Mouse (Mus musculus): Measurements from ENCODE around the gene Shroom4. TPM values are rescaled to one million over a fixed set of nuclear protein-coding genes. Genes with fewer than 3 reads are reported as not detected.

Shroom4 gene
- total RNA-seq, 2 experiments from 2014 or later, result 3.9 to 4.8 TPM

DNA sequence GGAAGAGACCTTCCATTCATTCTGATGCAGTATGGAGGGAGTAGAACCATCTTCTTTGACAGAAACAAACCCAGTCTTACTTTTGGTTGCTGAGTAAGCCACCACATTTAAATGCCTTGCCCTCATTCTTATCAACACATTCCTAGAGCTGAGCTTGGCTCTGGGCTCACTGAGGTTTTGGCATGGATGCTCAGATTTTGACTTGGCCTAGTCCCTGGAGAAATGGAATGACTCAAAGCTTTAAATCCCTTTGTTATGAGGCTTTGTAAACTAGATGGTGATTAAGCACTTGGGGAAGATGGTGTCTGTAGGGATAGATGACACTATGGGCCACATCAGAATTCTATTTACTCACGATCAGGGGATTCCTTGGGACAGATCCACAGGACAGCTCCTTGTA, 102.2 kb downstream of the Shroom4 start:
- no peak for TF ChIP-seq CTCF (IDR thresholded peaks at IDR 0.05)
- Histone ChIP-seq H3K4me3 (no peak overlapping the region), H3K27ac (no peak overlapping the region)
- no peak for DNase-seq (ENCODE audit: extremely low spot score in 1 of 2, low spot score in 2 of 2)
- intact Hi-C loops (cut with DNase I), result no loop called here

DNA sequence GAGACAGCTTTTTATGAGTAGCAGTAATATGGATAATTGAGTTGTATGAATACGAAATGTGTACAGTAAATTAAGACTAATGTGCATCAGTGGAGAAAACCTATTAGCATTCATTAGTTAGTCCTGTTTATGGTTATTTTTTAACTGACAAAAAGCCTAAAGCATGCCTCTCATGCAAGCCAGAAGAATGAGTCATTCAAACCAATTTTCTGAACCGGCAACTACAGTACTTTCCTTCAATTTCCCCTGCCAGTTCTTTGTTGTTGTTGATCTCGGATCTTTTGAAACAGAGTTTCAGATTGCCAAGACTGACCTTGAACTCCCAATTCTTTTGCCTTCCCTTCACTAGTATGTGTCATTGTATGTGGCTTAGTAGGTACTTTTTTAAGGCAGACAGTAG, 117.6 kb downstream of the Shroom4 start:
- TF ChIP-seq CTCF (IDR thresholded peaks at IDR 0.05), result no peak
- Histone ChIP-seq H3K27ac (no peak overlapping the region), H3K4me3 (no peak overlapping the region)
- DNase-seq (ENCODE audit: extremely low spot score in 1 of 2, low spot score in 2 of 2), result no peak
- intact Hi-C loops (cut with DNase I), result no loop called here

DNA sequence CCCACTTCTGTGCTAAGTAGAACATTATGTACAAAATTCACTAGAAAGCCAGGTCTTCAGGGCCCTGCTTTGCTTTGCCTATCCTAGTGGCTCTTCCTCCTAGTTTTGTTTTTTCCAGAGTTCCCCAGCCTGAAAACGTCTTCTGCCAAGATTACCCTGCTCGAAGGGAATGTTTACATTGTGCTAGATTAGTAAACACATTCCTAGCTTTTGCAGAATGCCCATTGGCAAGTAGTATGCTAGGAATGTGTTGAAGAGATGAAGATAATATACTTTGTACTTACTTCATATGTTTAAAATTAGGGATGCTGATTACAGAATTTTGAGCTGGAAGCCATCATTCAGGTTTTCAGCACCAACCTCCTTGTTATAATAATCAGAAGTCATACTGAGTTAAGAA, 118.8 kb downstream of the Shroom4 start:
- Histone ChIP-seq H3K27ac (no peak overlapping the region), H3K4me3 (no peak overlapping the region)
- no peak for DNase-seq (ENCODE audit: extremely low spot score in 1 of 2, low spot score in 2 of 2)
- intact Hi-C loops (cut with DNase I), result no loop called here
- no peak for TF ChIP-seq CTCF (IDR thresholded peaks at IDR 0.05)

DNA sequence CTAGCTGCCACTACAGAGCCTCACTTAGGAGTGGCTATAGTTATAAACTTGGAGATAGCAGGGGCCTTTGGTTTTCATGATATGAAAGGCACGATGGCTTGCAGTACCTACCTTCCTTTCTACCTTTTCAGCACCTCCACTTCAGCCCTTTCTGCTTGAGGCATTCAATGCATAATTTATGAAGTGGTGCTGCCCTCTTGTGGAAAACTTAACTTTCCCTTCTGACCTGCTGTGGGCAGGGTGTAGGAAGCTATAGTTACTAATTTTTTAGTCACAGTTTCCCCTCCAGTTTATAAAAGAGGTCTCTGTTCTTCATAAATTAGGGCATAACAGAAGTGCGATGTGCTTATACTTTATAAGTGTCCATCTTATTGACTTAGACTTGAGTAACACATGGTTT, 123.3 kb downstream of the Shroom4 start:
- intact Hi-C loops (cut with DNase I), result loop anchor here (5.0 kb wide), 1 partner anchor 266 kb away; no protein-coding TSS in a partner anchor
- DNase-seq (ENCODE audit: extremely low spot score in 1 of 2, low spot score in 2 of 2), result peak; percentile 7 to 10
- peak; percentile 44 for TF ChIP-seq CTCF (IDR thresholded peaks at IDR 0.05)
- Histone ChIP-seq H3K27ac (no peak overlapping the region), H3K4me3 (no peak overlapping the region)

DNA sequence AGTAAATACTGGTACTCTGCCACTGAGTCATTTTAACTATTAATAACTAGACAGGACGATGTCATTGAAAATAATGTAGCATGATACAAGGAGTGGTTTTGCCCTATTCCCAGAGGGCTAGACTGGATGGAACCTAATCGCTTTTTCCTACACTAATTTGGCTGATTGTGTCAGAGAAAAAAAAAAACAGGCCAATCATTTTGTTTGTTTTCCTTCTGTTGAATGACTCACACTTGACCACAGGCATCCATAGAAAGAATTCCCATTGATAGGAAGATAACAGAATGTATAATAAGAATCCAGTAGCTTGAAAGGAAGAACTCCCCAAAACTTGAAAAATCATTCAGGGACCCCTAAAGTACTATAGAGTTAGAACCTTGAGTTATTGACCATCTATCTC, 137.0 kb downstream of the Shroom4 start:
- no peak overlapping the region for H3K27ac ChIP-seq
- no peak for DNase-seq (ENCODE audit: extremely low spot score in 1 of 2, low spot score in 2 of 2)
- H3K4me3 ChIP-seq, result no peak overlapping the region
- intact Hi-C loops (cut with DNase I), result no loop called here
- TF ChIP-seq CTCF (IDR thresholded peaks at IDR 0.05), result no peak

DNA sequence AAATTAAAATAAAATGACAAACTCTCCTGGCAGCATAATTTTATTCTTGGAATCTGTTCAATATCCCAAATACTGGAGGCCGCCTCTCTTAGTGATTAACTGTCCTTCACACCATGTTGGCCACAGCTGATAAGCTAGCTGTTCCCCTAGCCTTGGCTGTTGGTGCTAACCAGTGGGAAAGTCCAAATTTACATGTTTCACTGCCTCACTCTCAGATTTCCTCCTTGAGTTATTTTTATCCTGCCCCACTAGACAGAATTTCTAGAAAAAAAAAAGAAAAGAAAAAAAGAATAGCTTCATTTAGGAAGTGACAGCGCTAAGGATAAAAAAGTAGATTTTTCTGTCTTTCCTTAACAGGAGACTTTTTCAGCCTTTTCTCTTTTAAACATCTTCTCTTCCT, 138.0 kb downstream of the Shroom4 start:
- no peak overlapping the region for H3K4me3 ChIP-seq
- H3K27ac ChIP-seq, result no peak overlapping the region
- TF ChIP-seq CTCF (IDR thresholded peaks at IDR 0.05), result no peak
- intact Hi-C loops (cut with DNase I), result no loop called here
- DNase-seq (ENCODE audit: extremely low spot score in 1 of 2, low spot score in 2 of 2), result no peak

DNA sequence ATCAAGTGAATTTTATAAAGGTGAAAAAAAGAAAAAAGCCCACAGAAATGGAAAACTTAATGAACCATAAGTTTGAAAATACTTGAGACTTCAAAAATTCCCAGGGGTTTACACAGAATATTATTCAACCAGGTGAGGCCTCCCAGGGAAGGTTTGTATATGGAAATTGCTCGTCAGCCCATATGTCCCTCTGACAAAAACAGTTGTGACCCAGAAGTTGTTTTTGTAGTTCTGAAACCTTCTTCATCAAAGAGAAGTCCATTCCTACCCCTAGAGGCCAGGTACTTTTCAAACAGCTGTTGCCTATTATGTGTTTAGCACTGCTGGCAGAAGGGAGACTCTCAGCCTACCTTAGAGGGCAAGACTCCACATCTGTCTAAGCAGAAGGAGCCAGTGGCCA, 165.4 kb downstream of the Shroom4 start:
- intact Hi-C loops (cut with DNase I), result no loop called here
- no peak overlapping the region for H3K4me3 ChIP-seq
- no peak overlapping the region for H3K27ac ChIP-seq
- TF ChIP-seq CTCF (IDR thresholded peaks at IDR 0.05), result no peak
- no peak for DNase-seq (ENCODE audit: extremely low spot score in 1 of 2, low spot score in 2 of 2)

DNA sequence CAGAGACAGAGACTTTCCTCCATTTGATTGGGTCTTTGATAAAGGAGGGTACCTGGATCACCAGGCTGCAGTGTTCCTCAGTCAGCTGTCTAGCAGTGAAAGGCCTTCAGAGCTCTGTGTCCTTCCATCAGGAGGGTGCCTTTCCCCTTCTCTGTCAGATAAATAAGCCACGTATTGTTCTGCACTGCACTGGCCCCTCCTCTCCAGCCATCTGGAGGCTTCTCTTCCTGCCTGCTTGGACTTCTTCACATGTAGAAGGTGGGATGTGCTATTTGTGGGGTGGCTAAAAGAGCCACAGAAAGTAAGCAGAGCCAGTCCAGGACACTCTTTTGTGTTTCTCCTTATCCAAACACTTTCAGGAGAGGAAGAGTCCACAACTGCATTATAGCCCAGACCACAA, 174.9 kb downstream of the Shroom4 start:
- TF ChIP-seq CTCF (IDR thresholded peaks at IDR 0.05), result no peak
- intact Hi-C loops (cut with DNase I), result no loop called here
- no peak overlapping the region for H3K4me3 ChIP-seq

DNA sequence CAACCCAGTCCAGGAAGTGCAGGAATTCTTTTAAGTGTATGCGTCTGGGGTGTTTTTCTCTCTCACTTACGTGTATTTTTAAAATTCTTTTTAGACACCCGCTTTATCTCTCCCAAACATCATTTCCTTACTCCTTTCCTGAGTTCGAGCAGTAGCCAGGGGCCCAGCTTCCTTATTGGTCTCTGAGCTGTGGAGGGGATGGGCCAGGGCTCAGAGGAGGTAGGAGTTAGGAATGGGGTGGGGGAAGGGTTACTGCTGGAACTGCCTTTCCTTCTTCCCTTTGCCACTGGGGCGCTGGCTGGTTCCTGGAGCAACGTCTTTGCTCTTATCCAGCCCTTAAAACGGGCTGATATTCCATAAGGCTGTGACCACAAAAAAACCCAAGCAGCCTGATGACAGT, 177.3 kb downstream of the Shroom4 start:
- no peak for DNase-seq (ENCODE audit: extremely low spot score in 1 of 2, low spot score in 2 of 2)
- Histone ChIP-seq H3K4me3 (no peak overlapping the region), H3K27ac (peak overlapping the region; percentile 15; the same call in 1 of the 2 replicates)
- TF ChIP-seq CTCF (IDR thresholded peaks at IDR 0.05), result no peak
- intact Hi-C loops (cut with DNase I), result no loop called here

More for the DNA sequence above, 174.9 kb downstream of the Shroom4 start:
- no peak overlapping the region for H3K27ac ChIP-seq
- no peak for DNase-seq (ENCODE audit: extremely low spot score in 1 of 2, low spot score in 2 of 2)

DNA sequence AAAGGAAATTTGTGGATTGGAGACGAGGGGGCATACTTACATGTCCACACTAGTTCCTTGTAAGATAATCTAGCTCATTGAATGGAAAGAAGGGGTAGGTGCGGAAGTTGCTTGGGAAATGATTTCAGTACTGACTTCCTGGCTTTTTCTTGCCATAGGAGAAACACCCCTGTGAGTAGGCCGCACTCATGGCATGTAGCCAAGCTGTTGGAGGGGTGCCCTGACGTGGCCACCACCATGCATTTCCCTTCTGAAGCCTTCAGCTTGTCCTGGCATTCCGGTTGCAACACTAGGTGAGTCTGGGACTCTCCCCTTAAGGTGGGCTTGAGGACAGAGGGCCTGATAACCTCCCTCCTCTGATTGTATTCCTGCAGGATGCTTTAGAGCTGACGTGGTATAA, 181.0 kb downstream of the Shroom4 start:
- no peak overlapping the region for H3K27ac ChIP-seq
- no peak for TF ChIP-seq CTCF (IDR thresholded peaks at IDR 0.05)
- no peak overlapping the region for H3K4me3 ChIP-seq
- intact Hi-C loops (cut with DNase I), result no loop called here
- DNase-seq (ENCODE audit: extremely low spot score in 1 of 2, low spot score in 2 of 2), result no peak

DNA sequence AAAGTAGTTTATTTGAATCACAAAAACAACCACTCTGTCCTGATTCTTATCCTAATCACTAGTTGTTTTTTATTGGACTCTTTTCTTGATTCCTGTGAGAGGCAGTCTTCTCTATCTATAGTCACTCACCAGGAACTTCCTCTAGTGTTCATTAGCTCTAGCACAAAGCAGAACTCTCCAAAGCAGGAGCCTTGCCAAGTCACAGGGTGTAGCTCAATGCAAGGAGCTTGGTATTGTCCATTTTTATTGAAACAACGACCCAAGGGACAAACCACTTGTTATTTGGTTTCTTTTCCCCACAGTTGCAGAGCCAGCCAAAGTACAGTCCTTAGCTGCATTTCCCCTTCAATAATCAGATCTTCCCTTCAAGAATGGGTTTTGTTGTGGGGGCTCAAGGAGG, 181.5 kb downstream of the Shroom4 start:
- Histone ChIP-seq H3K27ac (no peak overlapping the region), H3K4me3 (no peak overlapping the region)
- TF ChIP-seq CTCF (IDR thresholded peaks at IDR 0.05), result no peak
- no peak for DNase-seq (ENCODE audit: extremely low spot score in 1 of 2, low spot score in 2 of 2)
- intact Hi-C loops (cut with DNase I), result no loop called here

DNA sequence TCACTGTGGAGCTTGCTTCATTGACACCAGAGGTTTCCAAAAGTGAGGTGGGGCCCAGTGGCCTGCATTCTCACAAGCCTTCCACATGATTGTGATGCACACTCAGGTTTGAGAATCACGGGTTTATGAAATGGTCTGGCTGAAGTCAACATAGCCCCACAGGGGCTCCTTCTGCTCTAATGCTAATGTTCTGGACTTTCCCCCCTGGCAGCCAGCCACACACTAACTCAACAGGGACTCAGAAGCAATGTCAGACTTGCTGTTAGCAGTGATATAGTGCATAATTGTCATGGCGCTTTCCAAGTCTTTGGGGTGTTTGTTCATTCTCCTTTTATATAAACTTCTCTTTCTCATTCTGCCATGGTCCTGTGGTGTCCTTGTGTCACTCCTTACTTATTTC, 183.0 kb downstream of the Shroom4 start:
- TF ChIP-seq CTCF (IDR thresholded peaks at IDR 0.05), result no peak
- intact Hi-C loops (cut with DNase I), result no loop called here
- DNase-seq (ENCODE audit: extremely low spot score in 1 of 2, low spot score in 2 of 2), result no peak
- Histone ChIP-seq H3K27ac (no peak overlapping the region), H3K4me3 (no peak overlapping the region)

DNA sequence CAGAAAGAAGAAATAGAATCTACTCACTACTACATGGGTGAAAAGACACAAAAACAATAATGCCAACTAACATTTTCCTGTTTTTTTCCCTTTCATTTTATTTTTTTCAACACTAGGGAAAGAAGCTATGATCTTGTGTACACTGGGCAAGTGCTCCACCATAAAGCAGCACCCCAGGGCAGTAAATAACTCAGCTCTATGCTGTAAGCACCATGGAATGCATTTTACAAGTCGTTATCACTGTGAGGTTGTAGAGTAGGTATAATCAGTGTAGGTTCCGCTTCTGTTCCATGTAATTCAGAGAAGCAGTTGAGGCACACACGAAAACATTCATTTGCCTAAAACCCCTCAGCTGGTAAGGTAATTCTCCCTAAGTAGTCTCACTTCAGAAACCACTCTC, 194.5 kb downstream of the Shroom4 start:
- H3K27ac ChIP-seq, result no peak overlapping the region
- H3K4me3 ChIP-seq, result no peak overlapping the region
- DNase-seq (ENCODE audit: extremely low spot score in 1 of 2, low spot score in 2 of 2), result no peak
- intact Hi-C loops (cut with DNase I), result no loop called here
- TF ChIP-seq CTCF (IDR thresholded peaks at IDR 0.05), result no peak

DNA sequence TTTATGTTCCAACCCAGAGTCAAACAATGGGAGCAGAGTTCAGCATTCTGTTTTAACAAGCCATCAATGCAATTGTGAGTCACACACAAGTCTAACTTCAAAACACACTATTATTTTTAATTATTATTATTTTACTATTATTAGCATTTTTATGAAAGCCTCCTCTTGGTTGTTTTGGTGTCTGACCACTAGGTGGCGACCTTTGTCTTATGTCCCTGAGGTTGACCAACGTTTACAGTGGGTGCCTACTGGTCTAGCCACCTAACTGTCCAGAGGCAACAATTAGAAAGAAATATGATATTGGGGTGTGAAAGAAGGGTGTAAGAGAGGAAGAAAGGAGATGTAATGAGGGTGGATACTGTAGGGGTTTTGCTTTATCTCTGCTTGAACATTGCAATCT, 254.4 kb downstream of the Shroom4 start:
- no peak overlapping the region for H3K4me3 ChIP-seq
- H3K27ac ChIP-seq, result no peak overlapping the region
- DNase-seq (ENCODE audit: extremely low spot score in 1 of 2, low spot score in 2 of 2), result peak; percentile 7 to 14
- peak; percentile 63 for TF ChIP-seq CTCF (IDR thresholded peaks at IDR 0.05)
- intact Hi-C loops (cut with DNase I), result loop anchor here (5.0 to 10.0 kb wide), 2 partner anchors 448 to 501 kb away; no protein-coding TSS in a partner anchor

Measured in left cerebral cortex, adult 2 months (tissue).